21 mouse cellular contexts compared by ENCODE assay signal in the genomic region with DNA sequence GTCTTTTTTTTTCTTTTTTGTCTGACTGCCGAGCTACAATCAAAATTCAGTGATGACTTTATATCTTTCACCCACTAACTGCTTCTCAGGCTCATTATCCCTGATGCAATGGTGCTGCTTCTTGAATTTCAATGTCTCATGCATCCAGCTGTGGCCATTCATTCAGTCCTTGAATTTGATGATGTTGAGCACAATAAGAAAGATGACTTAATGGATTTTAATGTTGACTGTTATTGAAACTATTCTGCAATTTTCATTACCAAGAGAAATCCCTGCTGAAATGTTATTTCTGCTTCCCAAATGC. TPM values are rescaled to one million over a fixed set of nuclear protein-coding genes. Genes with fewer than 3 reads are reported as not detected.
DNase-seq lines count a peak whose midpoint lies in the region; ATAC-seq lines count a peak whose summit lies in the region.
"Had no signal": no experiment of that assay in that cellular context is flagged by ENCODE, and none has a peak within 500 bp of the region (broad histone marks: within the 10 kb centered on the region; RNA-seq: fewer than 3 reads in every experiment).

No protein-coding gene starts in this region.

- H3K4me1 ChIP-seq in forebrain, embryonic 13.5 days: no peaks in the 10 kb centered on the region
- no peaks in the 10 kb centered on the region for H3K4me1 ChIP-seq in forebrain, embryonic 11.5 days (replicated peaks; ENCODE audit: control insufficient read depth, insufficient read depth, low read length)
- 0 out of 2 replicates have a peak, but pooled peaks cover 9% of the 10 kb centered on the region for H3K4me1 ChIP-seq in neural tube, embryonic 13.5 days (replicated peaks)
- H3K4me1 ChIP-seq in midbrain, embryonic 13.5 days (replicated peaks): peaks cover 9% of the 10 kb centered on the region; the same call in 1 of the 2 replicates
- H3K4me1 ChIP-seq: embryonic facial prominence, embryonic 15.5 days; heart, embryonic 15.5 days; limb, embryonic 13.5 days; megakaryocyte, embryonic 14.5 days had no signal

- H3K4me2 ChIP-seq in forebrain, embryonic 13.5 days: no peak overlapping the region
- no peak overlapping the region for H3K4me2 ChIP-seq in forebrain, embryonic 11.5 days (ENCODE audit: low read depth, low read length, severe bottlenecking)
- no peak overlapping the region for H3K4me2 ChIP-seq in neural tube, embryonic 13.5 days
- H3K4me2 ChIP-seq in midbrain, embryonic 13.5 days (replicated peaks): no peak overlapping the region
- H3K4me2 ChIP-seq: embryonic facial prominence, embryonic 15.5 days; heart, embryonic 15.5 days; limb, embryonic 13.5 days had no signal

- H3K9me3 ChIP-seq in forebrain, embryonic 13.5 days (replicated peaks): no peaks in the 10 kb centered on the region
- no peaks in the 10 kb centered on the region for H3K9me3 ChIP-seq in forebrain, embryonic 11.5 days (ENCODE audit: control insufficient read depth, low read length)
- peaks cover 5% of the 10 kb centered on the region; the same call in 1 of the 2 replicates for H3K9me3 ChIP-seq in neural tube, embryonic 13.5 days
- no peaks in the 10 kb centered on the region for H3K9me3 ChIP-seq in midbrain, embryonic 13.5 days
- H3K9me3 ChIP-seq: embryonic facial prominence, embryonic 15.5 days; heart, embryonic 15.5 days; limb, embryonic 13.5 days; megakaryocyte, embryonic 14.5 days had no signal

- H3K4me3 ChIP-seq in forebrain, embryonic 13.5 days: no peak overlapping the region
- H3K4me3 ChIP-seq in forebrain, embryonic 11.5 days (ENCODE audit: low read depth, low read length): no peak overlapping the region
- H3K4me3 ChIP-seq in neural tube, embryonic 13.5 days: no peak overlapping the region
- H3K4me3 ChIP-seq in midbrain, embryonic 13.5 days (replicated peaks): no peak overlapping the region
- H3K4me3 ChIP-seq: embryonic facial prominence, embryonic 15.5 days; heart, embryonic 15.5 days; limb, embryonic 13.5 days; megakaryocyte, embryonic 14.5 days had no signal

- no peaks in the 10 kb centered on the region for H3K27me3 ChIP-seq in forebrain, embryonic 13.5 days
- H3K27me3 ChIP-seq in forebrain, embryonic 11.5 days (ENCODE audit: control insufficient read depth, insufficient read depth, low read length): no peaks in the 10 kb centered on the region
- H3K27me3 ChIP-seq in neural tube, embryonic 13.5 days: no peaks in the 10 kb centered on the region
- H3K27me3 ChIP-seq in midbrain, embryonic 13.5 days: no peaks in the 10 kb centered on the region
- H3K27me3 ChIP-seq: embryonic facial prominence, embryonic 15.5 days; heart, embryonic 15.5 days; limb, embryonic 13.5 days; megakaryocyte, embryonic 14.5 days had no signal

- WGBS in forebrain, embryonic 13.5 days: 50% methylated on average over 1 of the region's 1 CpGs
- WGBS in forebrain, embryonic 11.5 days: 58% methylated on average over 1 of the region's 1 CpGs
- WGBS in neural tube, embryonic 13.5 days: 59% methylated on average over 1 of the region's 1 CpGs
- WGBS in midbrain, embryonic 13.5 days: 43% methylated on average over 1 of the region's 1 CpGs

- peak overlapping the region; percentile 57; the same call in 1 of the 2 replicates for H3K27ac ChIP-seq in forebrain, embryonic 13.5 days
- H3K27ac ChIP-seq in forebrain, embryonic 11.5 days (ENCODE audit: low read depth, low read length): no peak overlapping the region
- peak overlapping the region; percentile 56 for H3K27ac ChIP-seq in neural tube, embryonic 13.5 days (replicated peaks)
- H3K27ac ChIP-seq in midbrain, embryonic 13.5 days: peak overlapping the region; percentile 72
- H3K27ac ChIP-seq: embryonic facial prominence, embryonic 15.5 days; heart, embryonic 15.5 days; limb, embryonic 13.5 days; liver, embryonic 14.5 days; stomach, postnatal 0 days had no signal

- ATAC-seq in forebrain, embryonic 13.5 days: peak; percentile 87
- no peak for ATAC-seq in forebrain, embryonic 11.5 days (replicated peaks; ENCODE audit: low FRiP score)
- no peak for ATAC-seq in neural tube, embryonic 13.5 days (ENCODE audit: low read depth)
- peak; percentile 69 for ATAC-seq in midbrain, embryonic 13.5 days
- ATAC-seq: lung, postnatal 0 days had no signal

- no peak overlapping the region for H3K9ac ChIP-seq in forebrain, embryonic 13.5 days
- no peak overlapping the region for H3K9ac ChIP-seq in forebrain, embryonic 11.5 days (ENCODE audit: low read length)
- no peak overlapping the region for H3K9ac ChIP-seq in neural tube, embryonic 13.5 days
- no peak overlapping the region for H3K9ac ChIP-seq in midbrain, embryonic 13.5 days (replicated peaks)
- H3K9ac ChIP-seq: embryonic facial prominence, embryonic 15.5 days; heart, embryonic 15.5 days; limb, embryonic 13.5 days; liver, embryonic 14.5 days had no signal

- no peak for DNase-seq in forebrain, embryonic 11.5 days (ENCODE audit: low spot score)
- no peak for DNase-seq in neural tube, embryonic 10.5 days (ENCODE audit: extremely low spot score, low spot score)
- no peak for DNase-seq in Muller cell, postnatal 12 days (ENCODE audit: inconsistent ontology term)
- DNase-seq in cerebellum, adult 9-11 months: no peak
- DNase-seq in lung, postnatal 36 days: no peak
- DNase-seq: cerebellum, adult 2 months; gastrocnemius, postnatal 10 days; heart, adult 18-20 months; kidney, adult 18-20 months; kidney, postnatal 14 days; thymus, postnatal 25 days had no signal

- no peaks in the 10 kb centered on the region for H3K36me3 ChIP-seq in forebrain, embryonic 13.5 days (ENCODE audit: poor library complexity, severe bottlenecking)
- no peaks in the 10 kb centered on the region for H3K36me3 ChIP-seq in forebrain, embryonic 11.5 days (ENCODE audit: control insufficient read depth, insufficient read depth, low read length)
- H3K36me3 ChIP-seq in neural tube, embryonic 13.5 days: no peaks in the 10 kb centered on the region
- H3K36me3 ChIP-seq in midbrain, embryonic 13.5 days: no peaks in the 10 kb centered on the region
- H3K36me3 ChIP-seq: embryonic facial prominence, embryonic 15.5 days; heart, embryonic 15.5 days; limb, embryonic 13.5 days had no signal

RNA-seq across cellular contexts. Expression of a gene that starts 22.3 kb away (rescaled TPM):
- 12.3 and 12.6 TPM in 2 replicates for polyA plus RNA-seq in forebrain, embryonic 13.5 days (2015; fragmentation: Nextera tagmentation; extraction: Ambion mirVana)
- polyA plus RNA-seq in forebrain, embryonic 11.5 days (2014; fragmentation: Nextera tagmentation; extraction: Ambion mirVana): 2.7 and 6.6 TPM in 2 replicates
- polyA plus RNA-seq in neural tube, embryonic 13.5 days (2015; fragmentation: Nextera tagmentation; extraction: Ambion mirVana): 8.4 and 9.3 TPM in 2 replicates
- 9.5 and 17.1 TPM in 2 replicates for polyA plus RNA-seq in midbrain, embryonic 13.5 days (2015; fragmentation: Nextera tagmentation; extraction: Ambion mirVana)
- polyA plus RNA-seq: lung, postnatal 0 days had no signal

Comparison
In these comparisons a context has a peak if more than half of its experiments do, and no peak if none do; other contexts are left out.
1. ATAC-seq: peak in forebrain, embryonic 13.5 days (single experiment) and midbrain, embryonic 13.5 days (single experiment); none in forebrain, embryonic 11.5 days (single experiment) and neural tube, embryonic 13.5 days (single experiment).